Mouse (Mus musculus) activated CD4-positive, CD25-positive, alpha-beta regulatory T cell (primary cell): ENCODE results near the gene Smarca5. TPM values are rescaled to one million over a fixed set of nuclear protein-coding genes. Genes with fewer than 3 reads are reported as not detected.

Experiments used
- polyA plus RNA-seq, 2 experiments: library from polyadenylated mRNA; unstranded; fragments of 100-300 nt; shearing (Covaris generic); gene quantifications; one replicate each; pipeline ENCODE4 v1.2.1; 2017

Gene Smarca5
- 100 to 1,000 TPM; 121 to 122 TPM for polyA plus RNA-seq

DNA sequence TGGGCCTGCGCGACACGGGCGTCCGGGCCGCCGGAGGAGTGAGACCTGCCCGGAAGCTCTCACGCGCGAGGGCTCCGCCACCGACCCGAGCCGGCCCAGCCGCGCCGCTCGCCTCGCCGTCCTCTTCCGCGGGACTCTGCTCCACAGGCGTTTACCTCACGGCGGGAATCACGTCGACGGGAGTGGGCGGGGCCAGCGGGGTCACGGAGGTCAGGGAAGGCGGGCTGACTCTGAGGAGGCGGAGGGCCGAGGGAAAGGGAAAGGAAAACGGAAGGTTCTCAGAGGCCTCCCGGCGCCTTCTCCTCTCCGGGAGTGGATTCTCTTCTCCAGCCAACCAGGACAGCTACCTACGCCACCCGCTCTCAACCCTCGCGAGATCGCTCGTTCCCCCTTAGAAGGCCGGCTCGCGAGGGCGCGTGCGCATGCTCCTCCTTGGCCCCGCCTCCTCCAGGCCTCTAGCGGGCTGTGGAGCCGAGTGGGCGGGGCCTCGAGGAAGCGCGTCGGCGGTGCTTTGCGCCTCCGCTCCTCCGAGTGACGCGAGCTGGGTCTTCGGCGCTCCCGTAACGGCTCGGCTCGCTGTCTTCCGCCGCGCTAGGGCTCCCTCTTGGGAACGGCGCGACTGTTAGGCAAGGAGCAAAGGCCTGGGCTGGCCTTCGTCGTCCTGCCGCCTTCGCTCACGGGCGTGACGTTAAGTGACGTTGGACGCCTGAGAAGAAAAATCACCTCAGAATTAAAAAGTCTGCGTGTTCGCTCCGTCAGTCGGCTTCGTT, at the start of gene Smarca5:
Smarca5 (minus strand) TSS at position 343 of the 770 bp plus-strand sequence.

Other genes with a start within 250 kb of the Smarca5 start
- 1 to 10 TPM; 2.1 to 3.5 TPM for gene Gypa, start 245.7 kb downstream of the Smarca5 start, polyA plus RNA-seq
- gene Frem3, start 128.4 kb downstream of the Smarca5 start, polyA plus RNA-seq: not detected
- under 1 TPM in 1 of 2 experiments, not detected in 1; 0.26 TPM for gene Gab1, start 141.0 kb upstream of the Smarca5 start, polyA plus RNA-seq